24 mouse cellular contexts compared by ENCODE assay signal in genomic region chr2:77885491-77886130, GRCm38 (mm10).
DNase-seq lines count a peak whose midpoint lies in the region; ATAC-seq lines count a peak whose summit lies in the region.
"Had no signal": no experiment of that assay in that cellular context is flagged by ENCODE, and none has a peak within 500 bp of the region (broad histone marks: within the 10 kb centered on the region; RNA-seq: fewer than 3 reads in every experiment).

No protein-coding gene starts in this region.

- H3K4me2 ChIP-seq in neural tube, embryonic 15.5 days = no peak overlapping the region
- H3K4me2 ChIP-seq: embryonic facial prominence, embryonic 12.5 days; forebrain, embryonic 13.5 days; forebrain, embryonic 15.5 days had no signal

- WGBS in neural tube, embryonic 15.5 days = 91% methylated on average over 10 of the region's 10 CpGs

- ATAC-seq in neural tube, embryonic 15.5 days (ENCODE audit: low FRiP score) = no peak
- no peak for ATAC-seq in megakaryocyte-erythroid progenitor cell, adult 5-6 weeks (replicated peaks; ENCODE audit: low FRiP score, low TSS enrichment, poor library complexity, severe bottlenecking)
- ATAC-seq: activated CD4-positive, CD25-positive, alpha-beta regulatory T cell, adult 4 months; CD4-positive, CD25-positive, alpha-beta regulatory T cell, adult 4 months; forebrain, embryonic 13.5 days; forebrain, embryonic 15.5 days; forebrain, postnatal 0 days; Patski had no signal

- DNase-seq in neural tube, embryonic 10.5 days (ENCODE audit: extremely low spot score, low spot score) = peak; percentile 5
- DNase-seq in adipocyte (ENCODE audit: low spot score) = peak; percentile 77
- DNase-seq in lung, adult 18-20 months = no peak
- DNase-seq: adrenal gland, adult 2 months; adrenal gland, postnatal 10 days; adrenal gland, postnatal 25 days; B cell, adult 2 months; cerebellum, adult 11-12 months; cerebellum, adult 2 months; cerebellum, adult 9-10 months; cerebellum, postnatal 10 days; cerebellum, postnatal 25 days; forebrain, postnatal 0 days had no signal

- H3K4me1 ChIP-seq in neural tube, embryonic 15.5 days = no peaks in the 10 kb centered on the region
- H3K4me1 ChIP-seq: embryonic facial prominence, embryonic 12.5 days; forebrain, embryonic 13.5 days; forebrain, embryonic 15.5 days had no signal

- H3K9me3 ChIP-seq in neural tube, embryonic 15.5 days (replicated peaks) = no peaks in the 10 kb centered on the region
- H3K9me3 ChIP-seq: embryonic facial prominence, embryonic 10.5 days; embryonic facial prominence, embryonic 12.5 days; forebrain, embryonic 15.5 days; G1E had no signal

- no peak overlapping the region for H3K27ac ChIP-seq in neural tube, embryonic 15.5 days (replicated peaks)
- H3K27ac ChIP-seq: embryonic facial prominence, embryonic 10.5 days; embryonic facial prominence, embryonic 12.5 days; forebrain, embryonic 13.5 days; forebrain, embryonic 15.5 days had no signal

- H3K27me3 ChIP-seq in neural tube, embryonic 15.5 days (replicated peaks) = no peaks in the 10 kb centered on the region
- H3K27me3 ChIP-seq: CH12.LX; embryonic facial prominence, embryonic 12.5 days; forebrain, embryonic 13.5 days; forebrain, embryonic 15.5 days; Patski had no signal

- H3K9ac ChIP-seq in neural tube, embryonic 15.5 days (replicated peaks) = no peak overlapping the region
- H3K9ac ChIP-seq: embryonic facial prominence, embryonic 12.5 days; forebrain, embryonic 13.5 days; forebrain, embryonic 15.5 days; forebrain, postnatal 0 days had no signal

- H3K4me3 ChIP-seq in neural tube, embryonic 15.5 days (replicated peaks) = no peak overlapping the region
- H3K4me3 ChIP-seq: embryonic facial prominence, embryonic 10.5 days; embryonic facial prominence, embryonic 12.5 days; forebrain, embryonic 13.5 days; forebrain, embryonic 15.5 days had no signal

- no peaks in the 10 kb centered on the region for H3K36me3 ChIP-seq in neural tube, embryonic 15.5 days
- H3K36me3 ChIP-seq: embryonic facial prominence, embryonic 10.5 days; embryonic facial prominence, embryonic 12.5 days; forebrain, embryonic 15.5 days; G1E had no signal

Comparison
In these comparisons a context has a peak if more than half of its experiments do, and no peak if none do; other contexts are left out.
1. DNase-seq: peak in neural tube, embryonic 10.5 days (single experiment) and adipocyte (single experiment); none in lung, adult 18-20 months (0 of 2).